Mouse (Mus musculus): ENCODE results near the gene Dennd5a. TPM values are rescaled to one million over a fixed set of nuclear protein-coding genes. Genes with fewer than 3 reads are reported as not detected.

The Dennd5a gene
- polyA plus RNA-seq, 1 experiment: 54.9 TPM

DNA sequence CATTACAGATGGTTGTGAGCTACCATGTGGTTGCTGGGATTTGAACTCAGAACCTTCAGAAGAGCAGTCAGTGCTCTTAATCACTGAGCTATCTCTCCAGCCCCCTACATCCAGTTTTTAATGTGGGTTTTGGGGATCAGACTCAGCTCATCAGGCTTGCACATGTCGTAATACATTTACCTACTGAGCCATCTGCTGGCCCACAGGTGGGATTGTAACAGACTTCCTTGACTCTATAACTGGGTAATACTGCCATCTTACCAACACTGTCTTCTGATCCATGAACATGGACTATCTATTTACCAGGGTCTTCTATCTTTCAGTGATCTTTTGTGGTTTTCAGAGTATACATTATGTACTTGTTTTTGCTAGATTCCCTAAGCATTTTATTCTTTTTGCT is 74.0 kb downstream of the Dennd5a start:
- Histone ChIP-seq H3K4me3 (replicated peaks; ENCODE audit: control insufficient read depth, low read depth, low read length) (no peak overlapping the region), H3K27ac (ENCODE audit: control insufficient read depth, insufficient read depth, low read depth, low read length, poor library complexity) (no peak overlapping the region), H3K4me1 (ENCODE audit: control insufficient read depth, insufficient read depth, low read length) (no peaks in the 10 kb centered on the region)
- TF ChIP-seq POLR2A (IDR thresholded peaks at IDR 0.05; ENCODE audit: borderline replicate concordance, control insufficient read depth, low read depth, low read length) (no peak), CTCF (IDR thresholded peaks at IDR 0.05; ENCODE audit: control insufficient read depth, insufficient read depth, low read length) (no peak)
- WGBS: 84% methylated on average over 1 of the region's 1 CpGs

DNA sequence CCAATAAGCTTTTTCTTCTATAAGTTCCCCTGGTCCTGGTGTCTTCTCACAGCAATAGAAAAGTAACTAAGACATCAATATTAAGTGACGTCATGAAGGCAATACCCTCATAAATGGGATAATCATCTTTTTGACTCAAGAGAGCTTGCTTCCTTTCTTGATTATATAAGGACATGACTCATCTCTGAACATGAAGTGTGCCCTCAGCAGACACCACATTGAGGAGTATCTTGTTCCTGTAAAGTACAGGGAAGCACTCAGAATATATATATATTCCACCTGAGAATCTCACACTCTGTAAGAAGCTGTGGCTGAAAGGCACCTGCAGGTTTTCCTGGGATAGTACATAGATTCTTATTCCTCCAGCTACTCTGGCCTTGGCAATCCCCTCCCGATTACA is 77.7 kb downstream of the Dennd5a start:
- 90% methylated on average over 2 of the region's 2 CpGs for WGBS
- Histone ChIP-seq H3K27ac (ENCODE audit: control insufficient read depth, insufficient read depth, low read depth, low read length, poor library complexity) (no peak overlapping the region), H3K4me3 (replicated peaks; ENCODE audit: control insufficient read depth, low read depth, low read length) (no peak overlapping the region), H3K4me1 (ENCODE audit: control insufficient read depth, insufficient read depth, low read length) (no peaks in the 10 kb centered on the region)
- TF ChIP-seq POLR2A (IDR thresholded peaks at IDR 0.05; ENCODE audit: borderline replicate concordance, control insufficient read depth, low read depth, low read length) (no peak), CTCF (IDR thresholded peaks at IDR 0.05; ENCODE audit: control insufficient read depth, insufficient read depth, low read length) (no peak)

DNA sequence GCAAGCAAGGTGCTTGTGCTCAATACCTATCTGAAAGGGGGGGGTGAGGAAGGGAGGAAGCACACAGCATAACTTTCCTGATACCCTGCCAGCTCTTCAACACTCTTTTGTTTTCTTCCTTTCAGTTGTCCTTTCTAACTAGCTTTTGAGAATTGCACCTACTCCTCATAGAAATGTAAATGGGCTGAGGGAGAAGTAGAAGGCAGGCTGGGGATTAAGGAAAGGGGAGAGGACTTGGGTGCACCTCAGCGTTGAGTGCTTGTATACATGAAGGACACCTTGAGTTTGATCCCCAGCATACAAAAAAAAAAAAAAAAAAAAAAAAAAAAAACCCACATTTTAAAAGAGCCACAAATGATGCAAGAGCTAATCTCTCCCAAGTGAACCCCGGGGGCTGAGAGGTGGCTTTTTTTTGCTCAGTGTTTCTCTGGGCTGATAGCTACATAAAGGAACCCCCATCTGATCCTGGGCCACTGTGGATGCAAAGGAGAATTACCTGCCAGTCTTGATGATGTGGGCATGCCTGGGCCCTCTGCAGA is 78.6 kb downstream of the Dennd5a start:
- TF ChIP-seq CTCF (IDR thresholded peaks at IDR 0.05; ENCODE audit: control insufficient read depth, insufficient read depth, low read length) (no peak), POLR2A (IDR thresholded peaks at IDR 0.05; ENCODE audit: borderline replicate concordance, control insufficient read depth, low read depth, low read length) (no peak)
- 40% methylated on average over 2 of the region's 2 CpGs for WGBS
- Histone ChIP-seq H3K4me3 (replicated peaks; ENCODE audit: control insufficient read depth, low read depth, low read length) (no peak overlapping the region), H3K27ac (ENCODE audit: control insufficient read depth, insufficient read depth, low read depth, low read length, poor library complexity) (no peak overlapping the region), H3K4me1 (ENCODE audit: control insufficient read depth, insufficient read depth, low read length) (no peaks in the 10 kb centered on the region)

DNA sequence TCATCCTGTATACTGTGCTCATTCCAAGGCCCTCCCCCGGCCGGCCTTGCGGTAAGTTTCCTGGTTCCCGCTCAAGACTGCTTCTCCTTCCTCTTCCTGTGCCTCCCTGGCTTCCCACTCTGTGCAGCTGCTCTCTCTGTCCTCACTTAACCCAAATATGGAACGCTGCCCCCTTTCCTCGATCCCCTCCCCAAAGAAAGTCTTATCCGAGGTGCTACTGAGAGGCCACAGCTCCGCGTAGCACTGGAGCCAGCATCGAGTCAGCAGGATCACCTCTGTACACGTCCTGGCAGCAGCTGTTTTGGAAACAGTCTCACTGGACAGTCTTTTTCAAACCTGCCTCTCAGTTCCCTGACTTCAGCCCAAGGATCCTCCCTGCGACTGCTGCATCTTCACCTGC is 81.1 kb downstream of the Dennd5a start:
- no peak overlapping the region for H3K27ac ChIP-seq (ENCODE audit: control insufficient read depth, insufficient read depth, low read depth, low read length, poor library complexity)
- 51% methylated on average over 12 of the region's 12 CpGs for WGBS
- no peak overlapping the region for H3K4me3 ChIP-seq (replicated peaks; ENCODE audit: control insufficient read depth, low read depth, low read length)
- H3K4me1 ChIP-seq (ENCODE audit: control insufficient read depth, insufficient read depth, low read length): no peaks in the 10 kb centered on the region
- no peak for TF ChIP-seq POLR2A (IDR thresholded peaks at IDR 0.05; ENCODE audit: borderline replicate concordance, control insufficient read depth, low read depth, low read length)
- TF ChIP-seq CTCF (IDR thresholded peaks at IDR 0.05; ENCODE audit: control insufficient read depth, insufficient read depth, low read length): no peak

- Histone ChIP-seq H3K4me1 (ENCODE audit: control insufficient read depth, insufficient read depth, low read length) (no peaks in the 10 kb centered on the region), H3K27ac (ENCODE audit: control insufficient read depth, insufficient read depth, low read depth, low read length, poor library complexity) (no peak overlapping the region), H3K4me3 (replicated peaks; ENCODE audit: control insufficient read depth, low read depth, low read length) (no peak overlapping the region)
- 76% methylated on average over 8 of the region's 8 CpGs for WGBS
- no peak for TF ChIP-seq POLR2A (IDR thresholded peaks at IDR 0.05; ENCODE audit: borderline replicate concordance, control insufficient read depth, low read depth, low read length)
- no peak for TF ChIP-seq CTCF (IDR thresholded peaks at IDR 0.05; ENCODE audit: control insufficient read depth, insufficient read depth, low read length)
These were observed 84.2 kb downstream of the Dennd5a start for GRCm38 (mm10) chr7:109876085-109876484.

DNA sequence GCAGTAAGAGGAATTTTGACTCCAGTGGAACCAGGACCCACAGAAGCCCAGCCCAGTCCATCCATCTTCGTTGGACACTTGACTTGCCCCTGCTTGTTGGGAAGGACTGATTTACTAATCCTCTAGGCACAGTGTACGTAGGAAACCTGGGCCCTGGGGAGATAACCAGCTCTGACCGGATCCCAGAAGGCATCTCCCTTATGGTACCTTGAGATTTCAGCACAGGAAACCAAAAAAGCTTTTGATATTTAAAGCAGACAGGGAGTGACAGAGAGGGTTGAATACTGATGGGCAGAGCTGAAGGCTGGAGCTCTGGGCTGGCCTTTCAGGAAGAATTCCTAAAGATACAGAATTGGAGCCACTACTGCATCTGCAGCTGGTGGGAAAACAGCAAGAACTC is 84.7 kb downstream of the Dennd5a start:
- TF ChIP-seq CTCF (IDR thresholded peaks at IDR 0.05; ENCODE audit: control insufficient read depth, insufficient read depth, low read length) (no peak), POLR2A (IDR thresholded peaks at IDR 0.05; ENCODE audit: borderline replicate concordance, control insufficient read depth, low read depth, low read length) (no peak)
- whole genome bisulfite sequencing: 72% methylated on average over 3 of the region's 3 CpGs
- Histone ChIP-seq H3K4me3 (replicated peaks; ENCODE audit: control insufficient read depth, low read depth, low read length) (no peak overlapping the region), H3K4me1 (ENCODE audit: control insufficient read depth, insufficient read depth, low read length) (no peaks in the 10 kb centered on the region), H3K27ac (ENCODE audit: control insufficient read depth, insufficient read depth, low read depth, low read length, poor library complexity) (no peak overlapping the region)

GRCm38 (mm10) chr7:109875033-109875432 is 85.2 kb downstream of the Dennd5a start:
- Histone ChIP-seq H3K4me1 (ENCODE audit: control insufficient read depth, insufficient read depth, low read length) (no peaks in the 10 kb centered on the region), H3K27ac (ENCODE audit: control insufficient read depth, insufficient read depth, low read depth, low read length, poor library complexity) (no peak overlapping the region), H3K4me3 (replicated peaks; ENCODE audit: control insufficient read depth, low read depth, low read length) (no peak overlapping the region)
- TF ChIP-seq CTCF (IDR thresholded peaks at IDR 0.05; ENCODE audit: control insufficient read depth, insufficient read depth, low read length): no peak
- TF ChIP-seq POLR2A (IDR thresholded peaks at IDR 0.05; ENCODE audit: borderline replicate concordance, control insufficient read depth, low read depth, low read length): no peak

GRCm38 (mm10) chr7:109873170-109873569 is 87.1 kb downstream of the Dennd5a start:
- Histone ChIP-seq H3K4me1 (ENCODE audit: control insufficient read depth, insufficient read depth, low read length) (no peaks in the 10 kb centered on the region), H3K4me3 (replicated peaks; ENCODE audit: control insufficient read depth, low read depth, low read length) (no peak overlapping the region), H3K27ac (ENCODE audit: control insufficient read depth, insufficient read depth, low read depth, low read length, poor library complexity) (no peak overlapping the region)
- TF ChIP-seq CTCF (IDR thresholded peaks at IDR 0.05; ENCODE audit: control insufficient read depth, insufficient read depth, low read length): no peak
- TF ChIP-seq POLR2A (IDR thresholded peaks at IDR 0.05; ENCODE audit: borderline replicate concordance, control insufficient read depth, low read depth, low read length): no peak
- 71% methylated on average over 5 of the region's 5 CpGs for WGBS

DNA sequence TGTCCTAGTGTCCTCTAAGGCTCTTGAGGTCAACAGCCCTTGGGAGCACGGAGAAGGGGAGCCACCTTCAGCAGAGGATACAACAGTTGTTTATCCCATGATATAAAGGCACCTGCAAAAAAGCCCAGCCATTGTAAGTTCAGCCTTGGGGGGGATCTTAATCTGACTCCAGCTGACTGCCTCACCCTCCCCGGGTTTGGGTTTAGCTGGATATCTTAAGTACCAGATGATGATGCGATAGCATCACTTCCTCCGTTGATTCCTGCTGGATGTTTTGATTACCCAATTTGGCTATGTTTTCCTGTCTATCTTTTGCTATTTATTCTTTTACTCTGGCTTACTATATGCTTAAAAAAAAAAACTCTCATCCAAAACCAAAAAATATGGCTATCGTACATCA is 89.0 kb downstream of the Dennd5a start:
- no peak overlapping the region for H3K27ac ChIP-seq (ENCODE audit: control insufficient read depth, insufficient read depth, low read depth, low read length, poor library complexity)
- H3K4me3 ChIP-seq (replicated peaks; ENCODE audit: control insufficient read depth, low read depth, low read length): no peak overlapping the region
- 70% methylated on average over 5 of the region's 5 CpGs for WGBS
- TF ChIP-seq CTCF (IDR thresholded peaks at IDR 0.05; ENCODE audit: control insufficient read depth, insufficient read depth, low read length): no peak
- no peak for TF ChIP-seq POLR2A (IDR thresholded peaks at IDR 0.05; ENCODE audit: borderline replicate concordance, control insufficient read depth, low read depth, low read length)
- no peaks in the 10 kb centered on the region for H3K4me1 ChIP-seq (ENCODE audit: control insufficient read depth, insufficient read depth, low read length)
